Mouse (Mus musculus) G1E (cell line): ENCODE measurements around the gene Col2a1.

ENCODE experiments used
- CTCF ChIP-seq: IDR thresholded peaks from 2 replicates; pipeline ENCODE4 v1.5.1; 2012; ENCODE audit warnings: low read depth, low read length, inconsistent platforms, mixed read lengths
- GATA1 ChIP-seq: IDR thresholded peaks from 2 replicates; pipeline ENCODE4 v1.6.1; 2012; ENCODE audit warnings: borderline replicate concordance, low read length, inconsistent platforms, mixed read lengths
- GATA2 ChIP-seq: IDR thresholded peaks from 2 replicates; pipeline ENCODE4 v1.6.1; 2012; ENCODE audit warnings: low read depth, low read length, inconsistent platforms, borderline replicate concordance
- POLR2AphosphoS5 ChIP-seq: IDR thresholded peaks from 2 replicates; pipeline ENCODE4 v1.6.1; 2012; ENCODE audit warnings: low read depth, low read length, inconsistent platforms; ENCODE audit not compliant: insufficient replicate concordance
- TAL1 ChIP-seq: conservative IDR thresholded peaks from 2 replicates; pipeline ENCODE4 v1.6.1; 2012; ENCODE audit warnings: low read depth, low read length, inconsistent platforms, mixed read lengths

DNA sequence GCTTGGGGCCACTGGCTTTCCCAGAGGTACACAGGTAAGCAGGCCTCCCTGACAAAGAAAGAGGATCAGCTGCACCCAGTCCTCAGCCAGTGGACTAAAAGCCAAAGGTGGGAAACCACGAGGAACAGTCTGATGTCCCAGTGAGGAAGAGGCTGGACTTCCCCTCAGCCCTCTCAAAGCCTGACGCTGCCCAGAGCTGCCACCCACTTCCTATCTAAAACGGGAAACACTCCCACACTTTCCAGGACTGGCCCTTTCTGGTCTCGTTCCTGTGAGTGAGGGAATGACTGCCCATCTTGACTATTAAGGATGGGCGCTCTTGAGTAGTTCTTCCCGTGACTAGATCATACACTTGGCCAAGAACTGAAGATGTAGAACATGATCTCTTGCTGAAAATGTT lies 76.7 kb downstream of the Col2a1 start:
- no peak for TF ChIP-seq CTCF
- TF ChIP-seq POLR2AphosphoS5: no peak
- no peak for TF ChIP-seq TAL1
- TF ChIP-seq GATA1: no peak
- TF ChIP-seq GATA2: no peak
